Mouse (Mus musculus): Measurements from ENCODE around the gene Ntm. TPM values are rescaled to one million over a fixed set of nuclear protein-coding genes. Genes with fewer than 3 reads are reported as not detected.

Gene Ntm
- polyA plus RNA-seq, 1 experiment from 2014 or later: 14.1 TPM

DNA sequence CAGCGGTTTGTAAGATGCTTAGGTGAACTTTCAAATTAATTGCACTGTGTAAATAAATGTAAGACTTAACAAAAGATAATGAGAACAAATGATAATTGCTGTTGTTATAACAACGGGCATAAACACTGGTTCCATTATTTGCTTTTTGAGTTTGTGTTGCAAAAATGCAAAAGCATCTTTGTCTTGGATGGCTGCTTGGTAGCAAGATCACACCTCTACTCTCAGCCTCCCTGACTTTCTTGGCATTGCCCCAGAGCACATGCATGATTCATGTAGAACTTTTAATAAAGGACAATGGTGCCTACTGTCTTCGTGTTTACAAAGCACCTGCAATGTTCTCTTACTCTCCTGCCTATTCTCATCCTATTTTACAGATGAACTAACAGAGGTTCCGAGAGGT, 875.3 kb downstream of the Ntm start:
- Histone ChIP-seq H3K4me1 (ENCODE audit: control insufficient read depth, insufficient read depth, low read length) (no peaks in the 10 kb centered on the region), H3K36me3 (ENCODE audit: control insufficient read depth, insufficient read depth, low read length) (no peaks in the 10 kb centered on the region), H3K27ac (ENCODE audit: low read depth, low read length) (no peak overlapping the region), H3K4me3 (ENCODE audit: low read depth, low read length) (no peak overlapping the region), H3K9me3 (ENCODE audit: control insufficient read depth, low read length) (no peaks in the 10 kb centered on the region), H3K9ac (ENCODE audit: low read length) (no peak overlapping the region), H3K4me2 (no peak overlapping the region), H3K27me3 (ENCODE audit: control insufficient read depth, insufficient read depth, low read length) (no peaks in the 10 kb centered on the region)
- DNase-seq (ENCODE audit: low spot score, missing footprints) (no peak), ATAC-seq (ENCODE audit: low FRiP score) (no peak)
- WGBS: 58% methylated on average over 4 of the region's 4 CpGs

GRCm38 (mm10) chr9:29087171-29087570, 875.8 kb downstream of the Ntm start:
- H3K4me2 ChIP-seq: no peak overlapping the region
- no peak overlapping the region for H3K27ac ChIP-seq (ENCODE audit: low read depth, low read length)
- no peak overlapping the region for H3K9ac ChIP-seq (ENCODE audit: low read length)
- no peaks in the 10 kb centered on the region for H3K4me1 ChIP-seq (ENCODE audit: control insufficient read depth, insufficient read depth, low read length)
- no peaks in the 10 kb centered on the region for H3K36me3 ChIP-seq (ENCODE audit: control insufficient read depth, insufficient read depth, low read length)
- H3K4me3 ChIP-seq (ENCODE audit: low read depth, low read length): no peak overlapping the region
- no peaks in the 10 kb centered on the region for H3K27me3 ChIP-seq (ENCODE audit: control insufficient read depth, insufficient read depth, low read length)
- DNase-seq (ENCODE audit: low spot score, missing footprints) (no peak), ATAC-seq (ENCODE audit: low FRiP score) (no peak)
- no peaks in the 10 kb centered on the region for H3K9me3 ChIP-seq (ENCODE audit: control insufficient read depth, low read length)

GRCm38 (mm10) chr9:29075924-29076577, 886.9 kb downstream of the Ntm start:
- H3K4me1 ChIP-seq (ENCODE audit: control insufficient read depth, insufficient read depth, low read length): no peaks in the 10 kb centered on the region
- H3K9ac ChIP-seq (ENCODE audit: low read length): no peak overlapping the region
- no peak for DNase-seq (ENCODE audit: low spot score, missing footprints)
- 86% methylated on average over 5 of the region's 5 CpGs for WGBS
- no peak overlapping the region for H3K4me3 ChIP-seq (ENCODE audit: low read depth, low read length)
- no peaks in the 10 kb centered on the region for H3K27me3 ChIP-seq (ENCODE audit: control insufficient read depth, insufficient read depth, low read length)
- H3K9me3 ChIP-seq (ENCODE audit: control insufficient read depth, low read length): no peaks in the 10 kb centered on the region
- H3K36me3 ChIP-seq (ENCODE audit: control insufficient read depth, insufficient read depth, low read length): no peaks in the 10 kb centered on the region
- no peak overlapping the region for H3K4me2 ChIP-seq
- H3K27ac ChIP-seq (ENCODE audit: low read depth, low read length): no peak overlapping the region
- ATAC-seq (ENCODE audit: low FRiP score): no peak

GRCm38 (mm10) chr9:29075243-29075642, 887.7 kb downstream of the Ntm start:
- Histone ChIP-seq H3K9me3 (ENCODE audit: control insufficient read depth, low read length) (no peaks in the 10 kb centered on the region), H3K4me3 (ENCODE audit: low read depth, low read length) (no peak overlapping the region), H3K4me1 (ENCODE audit: control insufficient read depth, insufficient read depth, low read length) (no peaks in the 10 kb centered on the region), H3K4me2 (no peak overlapping the region), H3K27ac (ENCODE audit: low read depth, low read length) (no peak overlapping the region), H3K36me3 (ENCODE audit: control insufficient read depth, insufficient read depth, low read length) (no peaks in the 10 kb centered on the region), H3K27me3 (ENCODE audit: control insufficient read depth, insufficient read depth, low read length) (no peaks in the 10 kb centered on the region), H3K9ac (ENCODE audit: low read length) (no peak overlapping the region)
- DNase-seq (ENCODE audit: low spot score, missing footprints) (no peak), ATAC-seq (ENCODE audit: low FRiP score) (no peak)
- WGBS: 84% methylated on average over 2 of the region's 2 CpGs

GRCm38 (mm10) chr9:29074494-29074893, 888.4 kb downstream of the Ntm start:
- DNase-seq (ENCODE audit: low spot score, missing footprints) (no peak), ATAC-seq (ENCODE audit: low FRiP score) (no peak)
- Histone ChIP-seq H3K9me3 (ENCODE audit: control insufficient read depth, low read length) (no peaks in the 10 kb centered on the region), H3K27ac (ENCODE audit: low read depth, low read length) (no peak overlapping the region), H3K9ac (ENCODE audit: low read length) (no peak overlapping the region), H3K4me3 (ENCODE audit: low read depth, low read length) (no peak overlapping the region), H3K36me3 (ENCODE audit: control insufficient read depth, insufficient read depth, low read length) (no peaks in the 10 kb centered on the region), H3K4me2 (no peak overlapping the region), H3K4me1 (ENCODE audit: control insufficient read depth, insufficient read depth, low read length) (no peaks in the 10 kb centered on the region), H3K27me3 (ENCODE audit: control insufficient read depth, insufficient read depth, low read length) (no peaks in the 10 kb centered on the region)
- WGBS: 42% methylated on average over 2 of the region's 2 CpGs

- no peaks in the 10 kb centered on the region for H3K4me1 ChIP-seq (ENCODE audit: control insufficient read depth, insufficient read depth, low read length)
- H3K27ac ChIP-seq (ENCODE audit: low read depth, low read length): no peak overlapping the region
- no peaks in the 10 kb centered on the region for H3K27me3 ChIP-seq (ENCODE audit: control insufficient read depth, insufficient read depth, low read length)
- no peaks in the 10 kb centered on the region for H3K36me3 ChIP-seq (ENCODE audit: control insufficient read depth, insufficient read depth, low read length)
- no peak for ATAC-seq (ENCODE audit: low FRiP score)
- H3K9me3 ChIP-seq (ENCODE audit: control insufficient read depth, low read length): no peaks in the 10 kb centered on the region
- WGBS: 83% methylated on average over 1 of the region's 1 CpGs
- H3K9ac ChIP-seq (ENCODE audit: low read length): no peak overlapping the region
- no peak for DNase-seq (ENCODE audit: low spot score, missing footprints)
- no peak overlapping the region for H3K4me3 ChIP-seq (ENCODE audit: low read depth, low read length)
- no peak overlapping the region for H3K4me2 ChIP-seq
Observed at GRCm38 (mm10) chr9:29071997-29072396, 890.9 kb downstream of the Ntm start.

GRCm38 (mm10) chr9:29067572-29067971, 895.4 kb downstream of the Ntm start:
- DNase-seq (ENCODE audit: low spot score, missing footprints) (no peak), ATAC-seq (ENCODE audit: low FRiP score) (no peak)
- H3K27ac ChIP-seq (ENCODE audit: low read depth, low read length): no peak overlapping the region
- no peak overlapping the region for H3K9ac ChIP-seq (ENCODE audit: low read length)
- H3K4me1 ChIP-seq (ENCODE audit: control insufficient read depth, insufficient read depth, low read length): no peaks in the 10 kb centered on the region
- WGBS: 70% methylated on average over 5 of the region's 5 CpGs
- no peaks in the 10 kb centered on the region for H3K9me3 ChIP-seq (ENCODE audit: control insufficient read depth, low read length)
- no peaks in the 10 kb centered on the region for H3K36me3 ChIP-seq (ENCODE audit: control insufficient read depth, insufficient read depth, low read length)
- no peak overlapping the region for H3K4me2 ChIP-seq
- no peaks in the 10 kb centered on the region for H3K27me3 ChIP-seq (ENCODE audit: control insufficient read depth, insufficient read depth, low read length)
- no peak overlapping the region for H3K4me3 ChIP-seq (ENCODE audit: low read depth, low read length)

- DNase-seq (ENCODE audit: low spot score, missing footprints) (no peak), ATAC-seq (ENCODE audit: low FRiP score) (no peak)
- no peaks in the 10 kb centered on the region for H3K27me3 ChIP-seq (ENCODE audit: control insufficient read depth, insufficient read depth, low read length)
- no peak overlapping the region for H3K27ac ChIP-seq (ENCODE audit: low read depth, low read length)
- no peak overlapping the region for H3K9ac ChIP-seq (ENCODE audit: low read length)
- 72% methylated on average over 6 of the region's 6 CpGs for WGBS
- no peak overlapping the region for H3K4me2 ChIP-seq
- no peak overlapping the region for H3K4me3 ChIP-seq (ENCODE audit: low read depth, low read length)
- no peaks in the 10 kb centered on the region for H3K36me3 ChIP-seq (ENCODE audit: control insufficient read depth, insufficient read depth, low read length)
- H3K9me3 ChIP-seq (ENCODE audit: control insufficient read depth, low read length): no peaks in the 10 kb centered on the region
- H3K4me1 ChIP-seq (ENCODE audit: control insufficient read depth, insufficient read depth, low read length): no peaks in the 10 kb centered on the region
Observed at GRCm38 (mm10) chr9:29060293-29060692, 902.6 kb downstream of the Ntm start.

- Histone ChIP-seq H3K9ac (ENCODE audit: low read length) (no peak overlapping the region), H3K27me3 (ENCODE audit: control insufficient read depth, insufficient read depth, low read length) (no peaks in the 10 kb centered on the region), H3K9me3 (ENCODE audit: control insufficient read depth, low read length) (no peaks in the 10 kb centered on the region), H3K27ac (ENCODE audit: low read depth, low read length) (no peak overlapping the region), H3K36me3 (ENCODE audit: control insufficient read depth, insufficient read depth, low read length) (no peaks in the 10 kb centered on the region), H3K4me3 (ENCODE audit: low read depth, low read length) (no peak overlapping the region), H3K4me1 (ENCODE audit: control insufficient read depth, insufficient read depth, low read length) (no peaks in the 10 kb centered on the region), H3K4me2 (no peak overlapping the region)
- no peak for ATAC-seq (ENCODE audit: low FRiP score)
- DNase-seq (ENCODE audit: low spot score, missing footprints): no peak
- WGBS: 83% methylated on average over 8 of the region's 8 CpGs
Observed at GRCm38 (mm10) chr9:29058811-29059210, 904.1 kb downstream of the Ntm start.
